Mouse (Mus musculus): ENCODE measurements at regions not wholly inside any gene's neighbourhood (a gene's known extent, or its start where the extent isn't known, plus 50 kb on each side); places are given as distances from the start of the nearest gene placed in this dataset.
A peak's percentile ranks its signal among the peaks of the same experiment; 100 is the strongest.

DNA sequence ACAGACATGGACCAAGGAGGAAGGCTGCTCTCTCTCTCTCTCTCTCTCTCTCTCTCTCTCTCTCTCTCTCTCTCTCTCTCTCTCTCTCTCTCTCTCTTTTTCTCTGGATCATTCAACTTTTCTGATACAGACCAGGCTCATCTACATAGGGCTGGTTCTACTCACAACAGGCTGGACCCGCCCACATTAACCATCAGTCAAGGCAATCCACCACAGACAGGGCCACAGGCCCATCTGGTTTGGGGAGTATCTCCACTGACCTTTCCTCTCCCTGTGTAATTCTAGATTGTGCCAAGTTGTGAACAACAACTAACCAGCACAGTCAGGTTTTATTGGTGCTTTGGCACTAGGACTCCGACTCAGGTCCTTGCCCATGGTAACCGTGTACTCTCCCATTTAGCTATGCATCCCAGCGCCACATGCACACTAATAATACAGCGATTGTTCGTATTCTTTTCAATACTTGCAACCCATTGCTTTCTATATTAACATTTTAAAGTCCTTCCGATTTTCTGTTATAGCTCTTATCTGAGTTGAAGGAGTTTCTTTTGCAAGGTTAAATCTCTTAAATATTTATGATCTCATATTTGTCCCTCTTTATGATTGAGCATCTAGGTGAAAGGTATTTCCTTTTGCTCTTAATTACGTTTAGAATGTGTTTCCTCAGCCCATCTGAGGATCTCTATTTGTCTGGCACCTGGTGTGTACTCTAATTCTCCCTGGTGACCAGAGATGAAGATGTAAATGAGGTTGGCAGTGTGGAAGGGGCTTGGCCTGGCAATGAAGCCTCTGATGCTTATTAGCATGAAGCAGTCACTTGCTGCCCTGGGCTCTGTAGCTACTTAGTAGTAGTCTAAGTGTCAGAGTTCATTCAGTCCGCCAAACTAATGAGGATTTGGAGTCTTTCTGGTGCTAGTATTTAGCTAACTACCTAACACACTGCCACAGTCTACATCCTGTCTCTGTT, 117.7 kb upstream of the App start:
- Histone ChIP-seq H3K4me1 (ENCODE audit: control insufficient read depth, insufficient read depth, low read length) (no peaks in the 10 kb centered on the region), H3K27me3 (ENCODE audit: control insufficient read depth, insufficient read depth, low read length) (no peaks in the 10 kb centered on the region), H3K4me3 (ENCODE audit: low read length) (no peak overlapping the region), H3K27ac (ENCODE audit: low read length) (no peak overlapping the region), H3K36me3 (ENCODE audit: control insufficient read depth, insufficient read depth) (no peaks in the 10 kb centered on the region), H3K9ac (ENCODE audit: low read length) (no peak overlapping the region), H3K9me3 (replicated peaks; ENCODE audit: control insufficient read depth, low read length) (no peaks in the 10 kb centered on the region), H3K4me2 (ENCODE audit: low read depth, low read length) (no peak overlapping the region)
- no peak for ATAC-seq (replicated peaks; ENCODE audit: extremely low read depth, insufficient read depth, low FRiP score)
- 89% methylated on average over 9 of the region's 9 CpGs for WGBS

DNA sequence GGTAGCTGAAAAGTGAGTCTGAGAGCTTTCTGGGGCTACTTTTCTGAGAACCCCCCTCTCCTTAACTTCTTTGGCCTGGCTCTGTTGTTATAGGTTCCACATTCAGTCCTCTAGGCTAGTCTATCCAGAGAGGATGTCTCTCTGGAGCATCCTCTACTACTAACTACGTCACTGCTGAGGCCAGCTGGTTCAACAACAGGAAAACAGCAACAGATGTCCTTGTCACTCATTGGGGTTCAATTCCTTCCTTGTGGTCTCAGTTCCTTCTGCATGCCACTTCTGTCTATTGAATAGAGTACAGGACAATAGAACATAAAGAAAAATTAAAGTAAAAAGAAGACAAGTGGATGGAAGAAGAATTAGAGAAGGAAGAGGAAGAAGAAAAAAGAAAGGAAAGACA, 104.3 kb upstream of the App start:
- H3K4me3 ChIP-seq (ENCODE audit: low read length): no peak overlapping the region
- H3K9me3 ChIP-seq (replicated peaks; ENCODE audit: control insufficient read depth, low read length): no peaks in the 10 kb centered on the region
- no peak overlapping the region for H3K4me2 ChIP-seq (ENCODE audit: low read depth, low read length)
- no peak overlapping the region for H3K27ac ChIP-seq (ENCODE audit: low read length)
- H3K36me3 ChIP-seq (ENCODE audit: control insufficient read depth, insufficient read depth): no peaks in the 10 kb centered on the region
- 56% methylated on average over 1 of the region's 1 CpGs for WGBS
- H3K4me1 ChIP-seq (ENCODE audit: control insufficient read depth, insufficient read depth, low read length): no peaks in the 10 kb centered on the region
- H3K27me3 ChIP-seq (ENCODE audit: control insufficient read depth, insufficient read depth, low read length): no peaks in the 10 kb centered on the region
- no peak overlapping the region for H3K9ac ChIP-seq (ENCODE audit: low read length)
- ATAC-seq (replicated peaks; ENCODE audit: extremely low read depth, insufficient read depth, low FRiP score): no peak

DNA sequence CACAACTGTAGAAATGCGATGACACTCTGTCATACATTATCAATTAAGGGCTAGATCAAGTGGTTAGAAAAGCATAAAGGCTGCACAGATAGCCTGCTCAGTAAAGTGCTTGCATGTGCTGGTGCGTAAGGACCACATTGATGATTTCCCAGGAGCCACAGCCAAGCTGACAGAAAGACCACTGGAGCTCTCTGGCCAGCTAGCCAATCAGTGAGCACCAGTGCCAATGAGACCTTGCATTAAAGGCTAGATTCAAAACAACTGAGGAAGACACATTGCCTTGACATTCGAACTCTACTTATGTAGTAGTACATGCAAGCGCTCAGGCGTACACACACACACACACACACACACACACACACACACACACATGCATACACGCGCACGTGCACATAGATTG, 96.1 kb upstream of the App start:
- no peaks in the 10 kb centered on the region for H3K27me3 ChIP-seq (ENCODE audit: control insufficient read depth, insufficient read depth, low read length)
- peaks cover 4% of the 10 kb centered on the region for H3K4me1 ChIP-seq (ENCODE audit: control insufficient read depth, insufficient read depth, low read length)
- ATAC-seq (replicated peaks; ENCODE audit: extremely low read depth, insufficient read depth, low FRiP score): no peak
- no peaks in the 10 kb centered on the region for H3K36me3 ChIP-seq (ENCODE audit: control insufficient read depth, insufficient read depth)
- H3K9ac ChIP-seq (ENCODE audit: low read length): no peak overlapping the region
- H3K4me3 ChIP-seq (ENCODE audit: low read length): no peak overlapping the region
- H3K27ac ChIP-seq (ENCODE audit: low read length): no peak overlapping the region
- 88% methylated on average over 8 of the region's 8 CpGs for WGBS
- H3K4me2 ChIP-seq (ENCODE audit: low read depth, low read length): no peak overlapping the region
- no peaks in the 10 kb centered on the region for H3K9me3 ChIP-seq (replicated peaks; ENCODE audit: control insufficient read depth, low read length)

DNA sequence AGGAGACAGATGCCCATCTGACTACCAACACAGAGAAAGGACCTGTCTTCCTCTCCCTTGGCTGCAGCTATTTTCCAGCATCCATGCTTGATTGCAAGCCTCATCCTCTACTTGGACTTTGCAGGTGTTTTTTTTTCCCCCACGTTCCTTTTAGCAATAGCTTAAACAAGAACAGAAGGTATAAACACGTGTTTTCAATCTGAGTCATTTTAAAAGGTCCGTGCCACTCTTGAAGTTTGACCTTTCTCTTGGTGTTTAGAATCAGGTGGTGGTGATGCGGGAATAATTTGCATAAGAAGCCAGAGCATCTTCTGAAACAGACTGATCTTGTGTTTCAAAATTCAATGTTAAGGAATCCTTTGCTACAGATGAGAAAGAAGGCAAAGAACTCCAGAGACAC, 86.3 kb upstream of the App start:
- Histone ChIP-seq H3K9ac (ENCODE audit: low read length) (no peak overlapping the region), H3K27me3 (ENCODE audit: control insufficient read depth, insufficient read depth, low read length) (no peaks in the 10 kb centered on the region), H3K9me3 (replicated peaks; ENCODE audit: control insufficient read depth, low read length) (no peaks in the 10 kb centered on the region), H3K4me3 (ENCODE audit: low read length) (no peak overlapping the region), H3K36me3 (ENCODE audit: control insufficient read depth, insufficient read depth) (no peaks in the 10 kb centered on the region), H3K4me2 (ENCODE audit: low read depth, low read length) (no peak overlapping the region), H3K4me1 (ENCODE audit: control insufficient read depth, insufficient read depth, low read length) (no peaks in the 10 kb centered on the region), H3K27ac (ENCODE audit: low read length) (no peak overlapping the region)
- no peak for ATAC-seq (replicated peaks; ENCODE audit: extremely low read depth, insufficient read depth, low FRiP score)
- WGBS: 70% methylated on average over 4 of the region's 4 CpGs

DNA sequence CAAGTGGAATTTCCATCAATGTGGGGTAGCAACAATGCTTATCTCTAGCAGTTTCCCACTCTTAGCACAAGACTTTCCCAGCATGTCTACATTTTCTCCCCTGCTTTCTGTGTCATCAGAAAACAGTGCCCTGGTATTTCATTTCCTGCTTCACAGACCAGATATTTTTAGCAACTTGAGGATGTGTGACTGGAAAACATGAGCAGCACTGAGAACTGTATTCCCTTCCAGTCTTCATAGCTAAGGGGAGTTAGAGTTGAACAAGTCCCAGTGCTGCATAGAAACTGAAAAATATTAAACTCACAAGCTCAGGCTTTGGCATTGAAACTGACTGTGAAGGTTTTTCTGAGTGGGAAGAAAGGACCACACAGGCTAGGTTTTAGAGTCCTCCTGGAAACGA, 73.7 kb upstream of the App start:
- WGBS: 54% methylated on average over 1 of the region's 1 CpGs
- H3K4me3 ChIP-seq (ENCODE audit: low read length): no peak overlapping the region
- H3K9ac ChIP-seq (ENCODE audit: low read length): no peak overlapping the region
- no peaks in the 10 kb centered on the region for H3K36me3 ChIP-seq (ENCODE audit: control insufficient read depth, insufficient read depth)
- no peaks in the 10 kb centered on the region for H3K27me3 ChIP-seq (ENCODE audit: control insufficient read depth, insufficient read depth, low read length)
- no peak; the same call in 1 of the 2 replicates for ATAC-seq (replicated peaks; ENCODE audit: extremely low read depth, insufficient read depth, low FRiP score)
- H3K4me2 ChIP-seq (ENCODE audit: low read depth, low read length): no peak overlapping the region
- peaks cover 4% of the 10 kb centered on the region for H3K4me1 ChIP-seq (ENCODE audit: control insufficient read depth, insufficient read depth, low read length)
- peak overlapping the region; percentile 39; the same call in 1 of the 2 replicates for H3K27ac ChIP-seq (ENCODE audit: low read length)
- no peaks in the 10 kb centered on the region for H3K9me3 ChIP-seq (replicated peaks; ENCODE audit: control insufficient read depth, low read length)

DNA sequence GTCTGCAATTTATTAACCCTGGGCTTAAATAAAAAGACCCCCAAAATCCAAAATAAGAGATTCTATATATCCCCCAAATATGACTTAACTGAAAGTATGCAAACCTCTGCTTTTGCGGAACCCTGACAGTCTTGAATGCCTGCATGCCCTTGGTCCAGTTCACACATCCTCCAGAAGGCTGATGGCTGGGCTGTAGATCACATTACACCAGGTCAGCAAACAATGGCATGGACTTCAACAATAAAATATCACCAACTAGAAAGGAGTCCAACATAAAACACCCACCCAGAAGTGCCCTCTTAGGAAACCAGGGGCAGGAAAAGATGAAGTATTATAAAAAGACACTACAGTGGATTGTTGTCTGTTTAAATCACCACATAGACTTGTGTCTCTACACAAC, 59.5 kb upstream of the App start:
- no peaks in the 10 kb centered on the region for H3K9me3 ChIP-seq (replicated peaks; ENCODE audit: control insufficient read depth, low read length)
- no peak overlapping the region for H3K4me3 ChIP-seq (ENCODE audit: low read length)
- no peaks in the 10 kb centered on the region for H3K36me3 ChIP-seq (ENCODE audit: control insufficient read depth, insufficient read depth)
- H3K27ac ChIP-seq (ENCODE audit: low read length): no peak overlapping the region
- no peaks in the 10 kb centered on the region for H3K27me3 ChIP-seq (ENCODE audit: control insufficient read depth, insufficient read depth, low read length)
- H3K9ac ChIP-seq (ENCODE audit: low read length): no peak overlapping the region
- no peak for ATAC-seq (replicated peaks; ENCODE audit: extremely low read depth, insufficient read depth, low FRiP score)
- no peaks in the 10 kb centered on the region for H3K4me1 ChIP-seq (ENCODE audit: control insufficient read depth, insufficient read depth, low read length)
- 93% methylated on average over 1 of the region's 1 CpGs for WGBS
- no peak overlapping the region for H3K4me2 ChIP-seq (ENCODE audit: low read depth, low read length)

DNA sequence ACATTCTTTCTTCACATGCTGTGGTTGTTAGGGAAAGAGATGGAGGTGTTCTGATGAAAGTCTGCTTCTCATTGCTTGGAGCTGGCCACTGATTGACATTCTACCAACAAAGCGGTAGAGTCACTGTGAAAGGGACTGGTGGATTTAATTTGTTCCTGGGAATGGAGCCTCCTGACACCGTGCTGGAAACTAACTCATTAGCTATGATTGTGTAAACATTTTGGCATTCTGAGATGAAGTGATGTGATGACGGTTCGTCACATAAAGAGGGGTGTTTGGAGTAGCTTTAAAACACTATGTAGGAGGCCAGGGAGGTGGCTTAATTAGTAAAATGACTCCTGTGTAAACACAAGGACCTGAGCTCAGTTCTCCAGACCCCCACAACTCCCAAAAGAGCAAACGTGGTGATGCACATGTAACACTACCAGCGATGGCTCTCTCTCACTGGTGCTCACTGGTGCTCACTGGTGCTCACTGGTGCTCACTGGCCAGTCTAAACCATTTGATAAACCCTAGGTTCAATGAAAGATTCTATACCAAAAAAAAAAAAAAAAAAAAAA, 58.4 kb upstream of the App start:
- ATAC-seq (replicated peaks; ENCODE audit: extremely low read depth, insufficient read depth, low FRiP score): no peak
- WGBS: 61% methylated on average over 6 of the region's 6 CpGs
- no peak overlapping the region for H3K4me2 ChIP-seq (ENCODE audit: low read depth, low read length)

DNA sequence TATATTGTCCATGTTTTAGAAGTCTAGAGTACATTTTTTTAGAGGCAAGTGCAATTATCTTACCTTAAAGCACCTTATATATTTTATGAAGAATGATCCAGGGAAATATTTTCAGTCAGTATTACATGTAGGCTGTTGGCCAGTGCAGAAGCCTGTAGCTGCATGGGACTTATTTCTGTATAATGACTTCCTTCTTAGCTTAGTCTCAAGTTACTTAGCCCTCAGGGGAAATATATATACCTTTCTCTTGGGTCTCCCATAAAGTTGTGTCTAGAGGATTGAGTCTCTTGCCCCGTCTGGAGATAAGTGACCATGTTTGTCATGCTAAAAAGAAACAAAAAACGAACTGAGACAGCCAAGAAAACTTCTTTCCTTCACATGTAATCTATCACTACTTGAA, 57.8 kb upstream of the App start:
- Histone ChIP-seq H3K4me3 (ENCODE audit: low read length) (no peak overlapping the region), H3K4me1 (ENCODE audit: control insufficient read depth, insufficient read depth, low read length) (no peaks in the 10 kb centered on the region), H3K36me3 (ENCODE audit: control insufficient read depth, insufficient read depth) (no peaks in the 10 kb centered on the region), H3K9ac (ENCODE audit: low read length) (no peak overlapping the region), H3K4me2 (ENCODE audit: low read depth, low read length) (no peak overlapping the region), H3K27me3 (ENCODE audit: control insufficient read depth, insufficient read depth, low read length) (no peaks in the 10 kb centered on the region), H3K9me3 (replicated peaks; ENCODE audit: control insufficient read depth, low read length) (no peaks in the 10 kb centered on the region), H3K27ac (ENCODE audit: low read length) (no peak overlapping the region)
- 55% methylated on average over 2 of the region's 2 CpGs for WGBS
- ATAC-seq (replicated peaks; ENCODE audit: extremely low read depth, insufficient read depth, low FRiP score): no peak

More for the DNA sequence above, 58.4 kb upstream of the App start:
- Histone ChIP-seq H3K27me3 (ENCODE audit: control insufficient read depth, insufficient read depth, low read length) (no peaks in the 10 kb centered on the region), H3K4me1 (ENCODE audit: control insufficient read depth, insufficient read depth, low read length) (no peaks in the 10 kb centered on the region), H3K9me3 (replicated peaks; ENCODE audit: control insufficient read depth, low read length) (no peaks in the 10 kb centered on the region), H3K9ac (ENCODE audit: low read length) (no peak overlapping the region), H3K4me3 (ENCODE audit: low read length) (no peak overlapping the region), H3K27ac (ENCODE audit: low read length) (no peak overlapping the region), H3K36me3 (ENCODE audit: control insufficient read depth, insufficient read depth) (no peaks in the 10 kb centered on the region)

DNA sequence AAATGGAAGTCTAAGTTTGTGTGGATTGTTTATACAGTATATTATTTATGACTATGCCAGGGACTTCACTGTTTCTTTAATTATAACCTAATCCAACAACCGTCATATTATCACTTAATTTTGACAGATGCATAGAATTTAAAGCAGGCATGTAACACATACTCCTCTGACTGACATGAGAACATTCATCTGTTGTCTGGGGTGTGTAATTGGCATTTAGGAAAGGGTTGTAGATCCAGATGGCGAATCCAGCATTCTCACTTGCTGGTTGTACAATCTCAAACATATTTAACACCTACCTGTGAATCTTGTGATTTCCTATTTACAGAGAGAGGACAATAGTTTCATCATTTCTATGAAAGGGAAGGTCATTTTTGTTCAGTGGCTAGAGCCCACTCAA, 50.8 kb upstream of the App start:
- H3K9ac ChIP-seq (ENCODE audit: low read length): no peak overlapping the region
- no peak for ATAC-seq (replicated peaks; ENCODE audit: extremely low read depth, insufficient read depth, low FRiP score)
- H3K4me3 ChIP-seq (ENCODE audit: low read length): no peak overlapping the region
- H3K27ac ChIP-seq (ENCODE audit: low read length): no peak overlapping the region
- WGBS: 74% methylated on average over 2 of the region's 2 CpGs
- H3K36me3 ChIP-seq (ENCODE audit: control insufficient read depth, insufficient read depth): no peaks in the 10 kb centered on the region
- no peaks in the 10 kb centered on the region for H3K4me1 ChIP-seq (ENCODE audit: control insufficient read depth, insufficient read depth, low read length)
- H3K4me2 ChIP-seq (ENCODE audit: low read depth, low read length): no peak overlapping the region
- H3K27me3 ChIP-seq (ENCODE audit: control insufficient read depth, insufficient read depth, low read length): no peaks in the 10 kb centered on the region
- no peaks in the 10 kb centered on the region for H3K9me3 ChIP-seq (replicated peaks; ENCODE audit: control insufficient read depth, low read length)
